Mouse (Mus musculus): ENCODE data around the gene Dlgap1.

- no peak for TF ChIP-seq CTCF (IDR thresholded peaks at IDR 0.05; ENCODE audit: low read depth)
- no peak for TF ChIP-seq EP300 (IDR thresholded peaks at IDR 0.05; ENCODE audit: low read depth)
Measured at GRCm38 (mm10) chr17:70807885-70808284, 839.0 kb downstream of the Dlgap1 start.
